Mouse (Mus musculus) cerebellum, adult 9-11 months (tissue): Measurements from ENCODE around the gene Adam19.
"Not testable (repeated sequence)": the region's sequence is repeated elsewhere in the genome, so short reads cannot be mapped to it uniquely, and the experiment has no call there.

Experiments used
- DNase-seq: peaks from one replicate; pipeline ENCODE4 v3.0.0; 2022

Adam19 gene

GRCm38 (mm10) chr11:46134899-46135298 is 79.1 kb downstream of the Adam19 start:
- DNase-seq = no peak

- no peak for DNase-seq
Measured at GRCm38 (mm10) chr11:46143342-46143741, 87.5 kb downstream of the Adam19 start.

- no peak for DNase-seq
Measured at GRCm38 (mm10) chr11:46145163-46145875, 89.5 kb downstream of the Adam19 start.

GRCm38 (mm10) chr11:46146619-46147018 is 90.8 kb downstream of the Adam19 start:
- DNase-seq = no peak

- DNase-seq = no peak
Measured at GRCm38 (mm10) chr11:46156945-46157344, 101.2 kb downstream of the Adam19 start.

GRCm38 (mm10) chr11:46157462-46157861 is 101.7 kb downstream of the Adam19 start:
- no peak for DNase-seq

- DNase-seq = no peak
Measured at GRCm38 (mm10) chr11:46165866-46166585, 110.2 kb downstream of the Adam19 start, which contains the start of gene Nipal4. Nipal4 (minus strand) TSS chr11:46166508.

GRCm38 (mm10) chr11:46168506-46168905 is 112.7 kb downstream of the Adam19 start:
- DNase-seq = no peak

GRCm38 (mm10) chr11:46169908-46170307 is 114.1 kb downstream of the Adam19 start:
- DNase-seq = peak; percentile 26

GRCm38 (mm10) chr11:46172128-46172527 is 116.3 kb downstream of the Adam19 start:
- DNase-seq = no peak

- no peak for DNase-seq
Measured at GRCm38 (mm10) chr11:46176155-46176554, 120.4 kb downstream of the Adam19 start.

GRCm38 (mm10) chr11:46177246-46178043 is 121.7 kb downstream of the Adam19 start:
- no peak for DNase-seq

GRCm38 (mm10) chr11:46182031-46182430 is 126.2 kb downstream of the Adam19 start:
- not testable (repeated sequence) for DNase-seq

- no peak for DNase-seq
Measured at GRCm38 (mm10) chr11:46184946-46185345, 129.2 kb downstream of the Adam19 start.

GRCm38 (mm10) chr11:46185486-46185885 is 129.7 kb downstream of the Adam19 start:
- DNase-seq = peak; percentile 43

GRCm38 (mm10) chr11:46188283-46188682 is 132.5 kb downstream of the Adam19 start:
- DNase-seq = no peak

- no peak for DNase-seq
Measured at GRCm38 (mm10) chr11:46194175-46194574, 138.4 kb downstream of the Adam19 start.
